Mouse (Mus musculus): ENCODE measurements at regions not wholly inside any gene's neighbourhood (a gene's known extent, or its start where the extent isn't known, plus 50 kb on each side); places are given as distances from the start of the nearest gene placed in this dataset.

DNA sequence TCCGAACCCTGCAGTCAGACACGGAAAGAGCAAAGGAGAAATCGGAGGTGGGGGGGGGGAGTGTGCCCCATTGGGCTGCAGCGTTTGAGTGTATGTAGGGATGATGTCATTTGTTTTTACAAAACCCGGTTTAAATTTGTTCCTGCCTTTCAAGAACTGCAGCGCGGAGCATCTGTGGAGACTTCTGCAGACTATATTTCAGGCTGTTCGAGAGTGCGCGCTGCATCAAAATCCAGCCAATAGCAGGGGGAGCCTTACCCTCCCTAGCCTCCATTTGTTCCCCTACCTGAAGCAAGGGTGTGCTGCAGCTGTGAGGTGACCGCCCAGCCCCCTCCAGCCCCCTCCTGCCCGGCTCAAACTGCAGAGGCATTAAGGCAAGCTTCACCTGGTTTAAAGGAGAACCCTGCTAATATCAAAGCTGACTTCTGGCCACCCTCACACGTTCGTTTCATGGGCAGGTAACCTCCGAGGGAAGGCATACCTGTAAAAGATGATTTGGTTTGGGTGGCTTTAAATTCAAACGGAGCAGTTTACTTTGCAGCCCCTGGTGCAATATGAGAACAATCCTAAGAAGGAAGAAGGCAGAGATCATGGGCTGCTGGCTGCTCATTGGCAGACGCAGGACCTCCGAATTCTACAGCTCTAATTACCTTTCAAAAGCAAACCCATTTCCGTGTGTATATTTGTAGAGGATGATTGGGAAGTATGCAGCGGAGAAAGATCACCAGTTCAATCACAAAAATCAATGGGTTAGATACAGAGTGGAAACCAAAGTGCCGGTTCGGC lies 193.3 kb upstream of the Klf12 start:
- Histone ChIP-seq H3K9ac (ENCODE audit: low read length) (peak overlapping the region; percentile 49; the same call in 1 of the 2 replicates), H3K4me3 (ENCODE audit: low read length) (peak overlapping the region; percentile 42)

DNA sequence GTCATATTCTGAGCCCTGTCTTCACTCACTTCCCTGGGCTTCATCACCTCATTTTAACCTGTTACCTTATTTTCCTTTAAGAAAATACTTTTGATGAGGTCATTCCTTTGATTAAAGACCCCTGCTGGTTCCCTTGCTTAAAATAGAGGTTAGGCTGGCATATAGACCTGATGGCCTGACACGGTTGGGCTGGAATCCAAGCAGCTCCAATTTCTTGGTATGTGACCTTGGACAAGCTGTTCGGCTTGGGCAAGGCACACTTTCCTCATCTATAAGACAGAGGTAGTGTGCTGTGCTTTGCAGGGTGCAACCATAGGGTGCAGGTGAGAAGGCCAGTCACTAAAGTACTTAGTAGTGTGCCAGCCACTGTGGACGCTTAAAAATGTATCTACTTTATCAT lies 183.8 kb upstream of the Klf12 start:
- Histone ChIP-seq H3K4me1 (replicated peaks; ENCODE audit: control insufficient read depth, insufficient read depth, low read length) (no peaks in the 10 kb centered on the region), H3K27ac (ENCODE audit: low read length) (no peak overlapping the region), H3K9me3 (ENCODE audit: control insufficient read depth, low read length) (no peaks in the 10 kb centered on the region), H3K36me3 (ENCODE audit: control insufficient read depth, insufficient read depth, low read length) (no peaks in the 10 kb centered on the region), H3K27me3 (ENCODE audit: control insufficient read depth, insufficient read depth, low read depth, low read length) (no peaks in the 10 kb centered on the region), H3K4me3 (ENCODE audit: low read length) (no peak overlapping the region), H3K4me2 (ENCODE audit: low read depth, low read length) (no peak overlapping the region), H3K9ac (ENCODE audit: low read length) (no peak overlapping the region)
- ATAC-seq (ENCODE audit: low read depth), result no peak
- WGBS, result 72% methylated on average over 3 of the region's 3 CpGs

More for the DNA sequence above, 193.3 kb upstream of the Klf12 start:
- peak overlapping the region; percentile 69 for H3K4me2 ChIP-seq (ENCODE audit: low read depth, low read length)
- no peaks in the 10 kb centered on the region for H3K9me3 ChIP-seq (ENCODE audit: control insufficient read depth, low read length)
- H3K4me1 ChIP-seq (replicated peaks; ENCODE audit: control insufficient read depth, insufficient read depth, low read length), result 0 out of 2 replicates have a peak, but pooled peaks cover 7% of the 10 kb centered on the region
- peak; percentile 78 for ATAC-seq (ENCODE audit: low read depth)
- no peaks in the 10 kb centered on the region for H3K27me3 ChIP-seq (ENCODE audit: control insufficient read depth, insufficient read depth, low read depth, low read length)
- no peak overlapping the region for H3K27ac ChIP-seq (ENCODE audit: low read length)
- no peaks in the 10 kb centered on the region for H3K36me3 ChIP-seq (ENCODE audit: control insufficient read depth, insufficient read depth, low read length)
- WGBS, result 5% methylated on average over 22 of the region's 22 CpGs

DNA sequence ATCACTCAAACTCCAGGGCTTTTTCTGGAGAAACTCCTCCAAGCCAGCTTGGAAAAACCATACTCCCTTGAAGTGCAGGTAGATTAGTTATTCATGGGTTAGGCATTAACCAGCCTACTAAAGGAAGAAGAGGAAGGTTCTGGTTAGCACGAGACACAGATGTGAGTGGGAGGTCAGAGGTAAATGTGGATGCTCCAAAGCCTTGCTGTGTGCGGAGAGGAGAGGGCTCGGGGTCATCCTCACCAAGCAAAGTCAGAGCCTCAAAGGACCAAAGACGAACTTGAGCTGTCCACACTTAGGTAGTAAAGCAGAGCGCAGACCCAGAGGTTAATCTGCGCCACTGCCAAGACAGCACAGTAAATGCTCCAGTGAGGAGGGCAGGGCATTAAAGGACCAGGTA lies 177.8 kb upstream of the Klf12 start:
- no peak overlapping the region for H3K9ac ChIP-seq (ENCODE audit: low read length)
- no peak overlapping the region for H3K27ac ChIP-seq (ENCODE audit: low read length)
- no peaks in the 10 kb centered on the region for H3K36me3 ChIP-seq (ENCODE audit: control insufficient read depth, insufficient read depth, low read length)
- H3K9me3 ChIP-seq (ENCODE audit: control insufficient read depth, low read length), result no peaks in the 10 kb centered on the region
- H3K4me1 ChIP-seq (replicated peaks; ENCODE audit: control insufficient read depth, insufficient read depth, low read length), result peaks cover 11% of the 10 kb centered on the region
- H3K4me3 ChIP-seq (ENCODE audit: low read length), result no peak overlapping the region
- H3K27me3 ChIP-seq (ENCODE audit: control insufficient read depth, insufficient read depth, low read depth, low read length), result no peaks in the 10 kb centered on the region
- no peak overlapping the region for H3K4me2 ChIP-seq (ENCODE audit: low read depth, low read length)
- ATAC-seq (ENCODE audit: low read depth), result no peak
- WGBS, result 69% methylated on average over 6 of the region's 6 CpGs

DNA sequence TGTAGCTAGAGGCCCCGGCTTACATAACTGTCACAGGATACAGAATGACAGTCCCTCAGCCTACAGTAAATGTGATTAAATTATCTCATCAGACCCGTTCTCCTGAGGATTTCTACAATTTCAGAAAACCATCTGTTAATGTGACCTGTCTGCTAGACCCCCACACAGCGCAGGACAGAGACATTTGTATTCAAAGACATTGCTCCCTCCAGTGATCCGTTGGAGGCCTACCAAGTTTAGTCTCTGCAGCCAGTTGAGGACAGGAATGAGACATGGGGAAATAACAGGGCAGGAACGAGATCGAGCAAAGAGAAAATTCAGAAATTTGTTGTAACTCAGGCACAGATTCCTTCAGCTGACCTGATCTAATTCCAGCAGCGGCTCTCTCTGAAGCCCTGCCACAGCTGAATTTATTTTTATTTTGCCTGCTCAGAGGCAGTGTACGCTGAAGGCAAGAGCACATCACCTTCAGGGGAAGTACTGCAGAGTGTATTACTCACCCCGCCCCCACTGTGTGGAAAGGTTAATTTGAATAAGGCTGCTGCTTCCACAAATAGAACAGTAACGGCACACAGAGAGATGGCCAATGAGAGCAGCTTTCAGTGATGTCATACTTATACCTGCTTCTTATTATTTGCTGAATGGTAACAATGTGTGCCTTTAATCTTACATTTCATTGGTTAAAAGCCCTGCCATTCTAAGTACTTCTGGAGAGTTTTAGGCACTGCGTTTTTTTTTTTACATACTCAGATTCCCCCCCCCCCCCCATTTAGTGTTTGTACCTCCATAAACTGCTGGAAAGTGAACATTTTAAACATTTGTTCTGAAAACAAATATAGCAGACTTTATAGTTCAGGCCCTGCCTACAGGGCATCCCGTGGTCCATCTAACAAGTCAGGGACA lies 176.9 kb upstream of the Klf12 start:
- no peaks in the 10 kb centered on the region for H3K27me3 ChIP-seq (ENCODE audit: control insufficient read depth, insufficient read depth, low read depth, low read length)
- no peak overlapping the region for H3K4me3 ChIP-seq (ENCODE audit: low read length)
- no peak overlapping the region for H3K9ac ChIP-seq (ENCODE audit: low read length)
- H3K27ac ChIP-seq (ENCODE audit: low read length), result no peak overlapping the region
- H3K4me1 ChIP-seq (replicated peaks; ENCODE audit: control insufficient read depth, insufficient read depth, low read length), result peaks cover 11% of the 10 kb centered on the region
- 36% methylated on average over 12 of the region's 12 CpGs for WGBS
- no peaks in the 10 kb centered on the region for H3K9me3 ChIP-seq (ENCODE audit: control insufficient read depth, low read length)
- ATAC-seq (ENCODE audit: low read depth), result peak; percentile 63
- H3K36me3 ChIP-seq (ENCODE audit: control insufficient read depth, insufficient read depth, low read length), result no peaks in the 10 kb centered on the region
- no peak overlapping the region for H3K4me2 ChIP-seq (ENCODE audit: low read depth, low read length)

DNA sequence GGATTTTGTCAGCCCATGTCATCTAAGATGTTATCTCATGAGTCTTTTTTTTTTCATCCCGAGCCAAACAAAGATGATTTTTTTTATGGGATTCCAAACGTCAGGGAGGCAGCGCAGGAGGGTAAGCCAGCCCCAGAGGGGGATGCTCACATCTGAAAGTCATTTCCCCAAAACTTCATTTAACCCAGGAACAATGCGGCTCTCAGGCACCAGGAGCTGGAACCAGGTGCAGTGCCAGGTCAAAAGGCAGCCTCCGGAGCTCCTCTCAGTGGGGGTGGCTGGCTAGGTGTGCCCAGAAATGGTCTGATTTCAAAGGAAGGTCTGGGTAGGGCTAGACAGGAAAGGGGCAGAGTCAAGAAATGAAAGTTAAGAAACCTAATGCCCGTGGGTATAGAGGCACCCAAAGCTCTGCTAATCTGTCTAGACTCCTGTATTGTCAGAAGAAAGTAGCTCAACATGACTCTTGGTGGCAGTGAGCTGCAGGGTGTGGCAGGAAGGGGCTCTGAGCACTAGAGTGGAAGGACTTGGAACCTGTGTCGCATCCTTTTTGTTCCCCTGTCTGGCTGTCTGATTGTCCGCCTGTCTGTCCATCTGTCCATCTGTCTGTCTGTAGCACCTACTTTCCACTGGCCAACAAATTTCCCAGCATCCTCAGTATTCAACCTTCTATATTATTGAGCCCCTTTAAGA lies 175.3 kb upstream of the Klf12 start:
- Histone ChIP-seq H3K4me1 (replicated peaks; ENCODE audit: control insufficient read depth, insufficient read depth, low read length) (peaks cover 11% of the 10 kb centered on the region), H3K36me3 (ENCODE audit: control insufficient read depth, insufficient read depth, low read length) (no peaks in the 10 kb centered on the region), H3K9ac (ENCODE audit: low read length) (no peak overlapping the region), H3K9me3 (ENCODE audit: control insufficient read depth, low read length) (no peaks in the 10 kb centered on the region), H3K27ac (ENCODE audit: low read length) (no peak overlapping the region), H3K27me3 (ENCODE audit: control insufficient read depth, insufficient read depth, low read depth, low read length) (no peaks in the 10 kb centered on the region), H3K4me3 (ENCODE audit: low read length) (no peak overlapping the region), H3K4me2 (ENCODE audit: low read depth, low read length) (peak overlapping the region; percentile 27)
- no peak for ATAC-seq (ENCODE audit: low read depth)
- 28% methylated on average over 8 of the region's 8 CpGs for WGBS

DNA sequence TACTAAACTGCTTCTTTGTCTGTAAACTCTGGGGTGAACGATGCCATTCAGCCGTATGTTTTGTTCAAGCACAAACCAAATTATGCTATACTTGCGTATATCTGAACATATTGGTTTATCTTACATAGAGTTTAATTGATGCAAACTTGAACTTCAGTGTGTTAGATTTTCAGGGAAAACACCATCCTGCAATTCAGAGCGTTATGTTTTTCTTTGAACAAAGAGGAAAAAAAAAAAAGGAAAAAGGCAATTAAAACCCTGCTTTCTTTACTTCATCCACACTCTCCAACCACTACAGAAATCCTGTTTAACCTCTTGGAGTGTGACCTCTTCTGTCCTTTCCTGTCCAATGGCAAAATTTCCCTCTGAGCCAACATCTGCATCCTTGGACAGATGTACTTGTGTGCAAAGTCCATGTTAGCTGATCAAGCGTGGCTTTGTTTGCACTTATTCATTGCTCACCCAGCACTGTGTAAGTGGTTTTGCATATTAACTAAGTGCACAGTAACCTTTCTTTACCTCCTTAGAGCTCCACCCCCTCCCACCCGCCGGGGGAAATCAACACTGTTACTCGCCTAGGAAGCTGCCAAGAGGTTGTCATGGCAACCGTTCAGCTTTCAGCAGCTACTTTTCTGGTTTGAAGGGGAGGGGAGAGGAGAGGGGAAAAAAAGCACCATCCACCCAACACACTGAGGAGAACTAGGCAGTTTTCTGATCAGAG lies 174.4 kb upstream of the Klf12 start:
- H3K9ac ChIP-seq (ENCODE audit: low read length), result no peak overlapping the region
- H3K9me3 ChIP-seq (ENCODE audit: control insufficient read depth, low read length), result no peaks in the 10 kb centered on the region
- no peaks in the 10 kb centered on the region for H3K27me3 ChIP-seq (ENCODE audit: control insufficient read depth, insufficient read depth, low read depth, low read length)
- 13% methylated on average over 9 of the region's 9 CpGs for WGBS
- no peaks in the 10 kb centered on the region for H3K36me3 ChIP-seq (ENCODE audit: control insufficient read depth, insufficient read depth, low read length)
- no peak overlapping the region for H3K4me3 ChIP-seq (ENCODE audit: low read length)
- H3K4me1 ChIP-seq (replicated peaks; ENCODE audit: control insufficient read depth, insufficient read depth, low read length), result peaks cover 11% of the 10 kb centered on the region
- peak overlapping the region; percentile 27 for H3K4me2 ChIP-seq (ENCODE audit: low read depth, low read length)
- no peak overlapping the region for H3K27ac ChIP-seq (ENCODE audit: low read length)
- peak; percentile 86 for ATAC-seq (ENCODE audit: low read depth)

DNA sequence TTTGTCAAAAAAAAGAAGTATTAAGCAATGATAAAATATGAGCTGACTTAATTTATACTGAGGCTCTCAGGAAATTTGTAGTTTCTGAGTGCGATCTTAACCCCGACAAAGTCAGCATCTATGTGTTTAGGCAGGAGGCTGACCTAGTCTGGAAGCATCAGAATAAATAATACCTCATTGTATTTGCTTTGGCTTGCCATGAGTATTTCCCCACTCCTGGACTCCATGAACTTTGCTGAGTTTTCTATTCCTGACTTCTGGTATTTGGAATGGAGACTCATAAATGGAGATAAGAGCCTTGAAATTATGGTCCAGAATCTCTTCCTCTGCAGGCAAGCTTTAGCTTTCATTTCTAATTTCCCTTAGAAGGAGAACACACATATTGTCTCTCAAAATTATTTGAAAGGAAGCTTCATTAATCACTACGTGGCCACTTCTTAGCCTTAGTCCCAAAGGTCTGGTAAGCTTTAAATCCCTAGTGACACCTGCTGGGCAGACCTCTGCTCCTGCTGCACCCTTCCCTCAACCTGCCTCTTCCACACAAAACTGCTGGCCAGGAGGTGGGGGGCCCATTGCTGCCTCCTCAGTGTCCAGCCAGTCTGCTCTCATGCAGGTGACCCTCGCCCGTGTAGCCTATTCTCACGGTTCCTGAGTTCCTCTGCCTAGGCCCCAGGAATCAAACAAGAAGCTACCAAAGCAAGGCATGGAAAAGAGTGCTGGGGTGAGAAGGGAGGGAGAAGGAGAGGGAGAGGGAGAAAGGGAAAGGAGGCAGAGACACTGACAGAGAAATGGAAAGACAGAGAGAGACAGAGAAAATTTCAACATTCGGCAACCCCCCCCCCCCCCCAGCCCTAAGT lies 173.6 kb upstream of the Klf12 start:
- no peak overlapping the region for H3K27ac ChIP-seq (ENCODE audit: low read length)
- WGBS, result 47% methylated on average over 7 of the region's 7 CpGs
- no peak for ATAC-seq (ENCODE audit: low read depth)
- no peaks in the 10 kb centered on the region for H3K36me3 ChIP-seq (ENCODE audit: control insufficient read depth, insufficient read depth, low read length)
- H3K4me1 ChIP-seq (replicated peaks; ENCODE audit: control insufficient read depth, insufficient read depth, low read length), result peaks cover 11% of the 10 kb centered on the region
- H3K4me2 ChIP-seq (ENCODE audit: low read depth, low read length), result no peak overlapping the region
- H3K27me3 ChIP-seq (ENCODE audit: control insufficient read depth, insufficient read depth, low read depth, low read length), result no peaks in the 10 kb centered on the region
- H3K9me3 ChIP-seq (ENCODE audit: control insufficient read depth, low read length), result no peaks in the 10 kb centered on the region
- H3K4me3 ChIP-seq (ENCODE audit: low read length), result no peak overlapping the region
- no peak overlapping the region for H3K9ac ChIP-seq (ENCODE audit: low read length)

DNA sequence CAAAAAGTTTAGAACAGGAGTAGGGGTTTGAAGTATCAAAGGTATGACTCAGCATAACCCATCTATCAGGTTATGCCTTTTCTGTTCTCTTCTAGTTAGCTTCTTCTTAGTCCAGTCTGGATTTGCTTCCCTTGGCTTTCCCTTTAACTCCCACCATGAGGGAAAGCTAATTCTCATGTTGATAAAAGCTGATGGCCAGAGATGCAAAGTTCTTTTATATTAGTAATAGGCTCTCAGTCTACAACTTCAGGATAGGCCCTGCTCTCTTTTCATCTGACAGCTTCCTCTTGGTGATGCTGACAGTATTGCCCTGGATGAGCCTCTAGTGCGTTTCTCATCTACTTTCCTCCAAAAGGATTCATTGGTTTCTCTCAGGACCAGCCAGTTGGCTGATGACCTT lies 161.7 kb upstream of the Klf12 start:
- no peak overlapping the region for H3K9ac ChIP-seq (ENCODE audit: low read length)
- 86% methylated on average over 1 of the region's 1 CpGs for WGBS
- no peaks in the 10 kb centered on the region for H3K27me3 ChIP-seq (ENCODE audit: control insufficient read depth, insufficient read depth, low read depth, low read length)
- 0 out of 2 replicates have a peak, but pooled peaks cover 3% of the 10 kb centered on the region for H3K4me1 ChIP-seq (replicated peaks; ENCODE audit: control insufficient read depth, insufficient read depth, low read length)
- no peaks in the 10 kb centered on the region for H3K9me3 ChIP-seq (ENCODE audit: control insufficient read depth, low read length)
- H3K27ac ChIP-seq (ENCODE audit: low read length), result no peak overlapping the region
- H3K4me2 ChIP-seq (ENCODE audit: low read depth, low read length), result no peak overlapping the region
- ATAC-seq (ENCODE audit: low read depth), result no peak
- no peak overlapping the region for H3K4me3 ChIP-seq (ENCODE audit: low read length)
- H3K36me3 ChIP-seq (ENCODE audit: control insufficient read depth, insufficient read depth, low read length), result no peaks in the 10 kb centered on the region
